Mouse (Mus musculus) 3T3-L1 (cell line): ENCODE data around the gene Jmjd8.

Experiments used
- DNase-seq: peaks from one replicate; pipeline ENCODE4 v3.0.0-alpha.2; 2015; ENCODE audit warnings: low read depth, low spot score

Jmjd8 gene

GRCm38 (mm10) chr17:25808028-25808427 lies 20.6 kb upstream of the Jmjd8 start:
- no peak for DNase-seq

GRCm38 (mm10) chr17:25808789-25809605 lies 19.7 kb upstream of the Jmjd8 start, which contains the start of gene Fbxl16:
Gene Fbxl16, plus strand, starts transcription at chr17:25809085.
- no peak for DNase-seq

- no peak for DNase-seq
These were observed 18.9 kb upstream of the Jmjd8 start for GRCm38 (mm10) chr17:25809606-25810340.

GRCm38 (mm10) chr17:25810890-25811289 lies 17.8 kb upstream of the Jmjd8 start:
- no peak for DNase-seq

GRCm38 (mm10) chr17:25813471-25813870 lies 15.2 kb upstream of the Jmjd8 start:
- DNase-seq, result peak; percentile 75

GRCm38 (mm10) chr17:25817662-25818061 lies 11.0 kb upstream of the Jmjd8 start:
- DNase-seq, result no peak

- no peak for DNase-seq
These were observed 9.6 kb upstream of the Jmjd8 start for GRCm38 (mm10) chr17:25818851-25819780.

- peak; percentile 95 for DNase-seq
These were observed 5.2 kb upstream of the Jmjd8 start, which contains the start of gene Wdr24 for GRCm38 (mm10) chr17:25823452-25823851. Gene Wdr24, plus strand, starts transcription at chr17:25823627.

- DNase-seq, result no peak
These were observed 4.1 kb upstream of the Jmjd8 start for GRCm38 (mm10) chr17:25824362-25825142.

- no peak for DNase-seq
These were observed 3.4 kb upstream of the Jmjd8 start for GRCm38 (mm10) chr17:25825311-25825710.

GRCm38 (mm10) chr17:25825984-25826570 lies 2.6 kb upstream of the Jmjd8 start:
- no peak for DNase-seq

- DNase-seq, result no peak
These were observed 1.7 kb upstream of the Jmjd8 start for GRCm38 (mm10) chr17:25827011-25827410.

- DNase-seq, result no peak
These were observed 983 bp upstream of the Jmjd8 start for GRCm38 (mm10) chr17:25827546-25828222.

- DNase-seq, result no peak
These were observed 458 bp upstream of the Jmjd8 start for GRCm38 (mm10) chr17:25828223-25828594.

- no peak for DNase-seq
These were observed 921 bp downstream of the Jmjd8 start for GRCm38 (mm10) chr17:25829558-25830017.

GRCm38 (mm10) chr17:25830200-25830753 lies 1.6 kb downstream of the Jmjd8 start:
- DNase-seq, result no peak

GRCm38 (mm10) chr17:25830806-25831431 lies 2.3 kb downstream of the Jmjd8 start:
- no peak for DNase-seq

- peak; percentile 69 for DNase-seq
These were observed 3.0 kb downstream of the Jmjd8 start for GRCm38 (mm10) chr17:25831451-25832281.
